Mouse (Mus musculus): Measurements from ENCODE around the gene Lxn. TPM values are rescaled to one million over a fixed set of nuclear protein-coding genes. Genes with fewer than 3 reads are reported as not detected.

Gene Lxn
- polyA plus RNA-seq, 1 experiment from 2014 or later: 65.2 TPM

- Histone ChIP-seq H3K4me1 (ENCODE audit: control insufficient read depth, insufficient read depth, low read length) (peaks cover 7% of the 10 kb centered on the region), H3K9ac (ENCODE audit: low read length) (peak within 1 kb of the TSS; percentile 86), H3K4me2 (peak within 1 kb of the TSS; percentile 90), H3K9me3 (ENCODE audit: control insufficient read depth, low read length) (peaks cover 4% of the 10 kb centered on the region; the same call in 1 of the 2 replicates), H3K36me3 (ENCODE audit: control insufficient read depth, insufficient read depth, low read length) (peaks cover 2% of the 10 kb centered on the region; the same call in 1 of the 2 replicates), H3K4me3 (ENCODE audit: low read depth, low read length) (peak within 1 kb of the TSS; percentile 96), H3K27ac (ENCODE audit: low read depth, low read length) (no peak within 1 kb of the TSS), H3K27me3 (ENCODE audit: control insufficient read depth, insufficient read depth, low read length) (no peaks in the 10 kb centered on the region)
- ATAC-seq (ENCODE audit: low FRiP score) (peak; percentile 94), DNase-seq (ENCODE audit: low spot score, missing footprints) (peak; percentile 95)
- WGBS: under 1% methylated on average over 24 of the region's 24 CpGs
Observed at GRCm38 (mm10) chr3:67429999-67430380, 33.7 kb downstream of the Lxn start, which contains the start of gene Gfm1. TSS of gene Gfm1 (plus strand) at chr3:67430096.

GRCm38 (mm10) chr3:67429338-67429998 lies 34.3 kb downstream of the Lxn start:
- Histone ChIP-seq H3K9me3 (ENCODE audit: control insufficient read depth, low read length) (peaks cover 4% of the 10 kb centered on the region; the same call in 1 of the 2 replicates), H3K4me1 (ENCODE audit: control insufficient read depth, insufficient read depth, low read length) (peaks cover 7% of the 10 kb centered on the region), H3K27me3 (ENCODE audit: control insufficient read depth, insufficient read depth, low read length) (no peaks in the 10 kb centered on the region), H3K36me3 (ENCODE audit: control insufficient read depth, insufficient read depth, low read length) (peaks cover 2% of the 10 kb centered on the region; the same call in 1 of the 2 replicates), H3K27ac (ENCODE audit: low read depth, low read length) (no peak overlapping the region), H3K4me3 (ENCODE audit: low read depth, low read length) (peak overlapping the region; percentile 96), H3K4me2 (peak overlapping the region; percentile 90; the same call in 1 of the 2 replicates), H3K9ac (ENCODE audit: low read length) (no peak overlapping the region; the same call in 1 of the 2 replicates)
- ATAC-seq (ENCODE audit: low FRiP score) (peak; percentile 45), DNase-seq (ENCODE audit: low spot score, missing footprints) (no peak)
- WGBS: 34% methylated on average over 8 of the region's 8 CpGs

Other genes with a start within 250 kb of the Lxn start
- 29.2 and 31.7 TPM in 2 replicates for gene Mlf1, start 89.8 kb downstream of the Lxn start, polyA plus RNA-seq (2014; fragmentation: Nextera tagmentation; extraction: Ambion mirVana)
- not detected in 2 replicates for gene Gm17402, start 88.8 kb downstream of the Lxn start, polyA plus RNA-seq (2014; fragmentation: Nextera tagmentation; extraction: Ambion mirVana)
- 49.9 and 51.9 TPM in 2 replicates for gene Gfm1, start 33.8 kb downstream of the Lxn start, polyA plus RNA-seq (2014; fragmentation: Nextera tagmentation; extraction: Ambion mirVana)
- gene Rarres1, start 51.6 kb upstream of the Lxn start, polyA plus RNA-seq (2014; fragmentation: Nextera tagmentation; extraction: Ambion mirVana): 0.77 and 1.2 TPM in 2 replicates
- 68.0 and 72.4 TPM in 2 replicates for gene Mfsd1, start 118.8 kb upstream of the Lxn start, polyA plus RNA-seq (2014; fragmentation: Nextera tagmentation; extraction: Ambion mirVana)

Measured in midbrain, embryonic 11.5 days (tissue).